Mouse (Mus musculus) E14TG2a.4 (cell line): ENCODE measurements at regions not wholly inside any gene's neighbourhood (a gene's known extent, or its start where the extent isn't known, plus 50 kb on each side); places are given as distances from the start of the nearest gene placed in this dataset.

Experiments
- CTCF ChIP-seq: conservative IDR thresholded peaks from 2 replicates; pipeline ENCODE4 v1.5.1; 2014; ENCODE audit warnings: low read length
- NANOG ChIP-seq: IDR thresholded peaks from 2 replicates; pipeline ENCODE4 v1.6.1; 2014; ENCODE audit warnings: borderline replicate concordance, low read length, mixed read lengths

- TF ChIP-seq CTCF: no peak
- TF ChIP-seq NANOG: no peak
Measured at GRCm38 (mm10) chr13:90371415-90372150, 282.2 kb upstream of the Xrcc4 start.
